Mouse (Mus musculus) B cell, adult 62 days (primary cell): ENCODE results near the gene Fgf6. TPM values are rescaled to one million over a fixed set of nuclear protein-coding genes. Genes with fewer than 3 reads are reported as not detected.

Experiments used
- total RNA-seq: library from RNA; stranded (reverse); gene quantifications from 4 replicates; pipeline ENCODE4 v1.2.4, GENCODE M21; 2023

Fgf6 gene
- not detected in 4 replicates for total RNA-seq

GRCm38 (mm10) chr6:127014906-127015770, at the start of gene Fgf6:
Gene Fgf6 (plus strand): TSS chr6:127015586.

GRCm38 (mm10) chr6:127072817-127073216, 57.4 kb downstream of the Fgf6 start, which contains the start of gene Fgf23:
Gene Fgf23 (plus strand): TSS chr6:127072902.

Other genes starting within 250 kb of the Fgf6 start
- gene Ndufa9, start 166.4 kb upstream of the Fgf6 start, total RNA-seq = 46.5 to 57.6 TPM (median 50.9 TPM) in 4 replicates
- gene Akap3, start 162.5 kb upstream of the Fgf6 start, total RNA-seq = not detected in 4 replicates
- 0.58 to 1.4 TPM (median 1.1 TPM) in 4 replicates for gene Dyrk4, start 93.7 kb upstream of the Fgf6 start, total RNA-seq
- gene Rad51ap1, start 76.0 kb upstream of the Fgf6 start, total RNA-seq = 1.8 to 4.1 TPM (median 3.0 TPM) in 4 replicates
- gene D6Wsu163e, start 75.6 kb upstream of the Fgf6 start, total RNA-seq = 37.3 to 43.4 TPM (median 38.8 TPM) in 4 replicates
- not detected in 4 replicates for gene Fgf23, start 57.3 kb downstream of the Fgf6 start, total RNA-seq
- gene Tigar, start 94.0 kb downstream of the Fgf6 start, total RNA-seq = 7.6 to 13.2 TPM (median 9.5 TPM) in 4 replicates
- 66.9 to 100 TPM (median 71.1 TPM) in 4 replicates for gene Ccnd2, start 136.6 kb downstream of the Fgf6 start, total RNA-seq